Mouse (Mus musculus): ENCODE data around the gene Gsg1l.

Gsg1l gene

GRCm38 (mm10) chr7:125983902-125984841 lies 98.0 kb downstream of the Gsg1l start:
- no peak for DNase-seq (ENCODE audit: low read depth, low spot score)

- no peak for DNase-seq (ENCODE audit: low read depth, low spot score)
Observed at GRCm38 (mm10) chr7:125979591-125979990, 102.6 kb downstream of the Gsg1l start.

- DNase-seq (ENCODE audit: low read depth, low spot score) = no peak
Observed at GRCm38 (mm10) chr7:125976695-125977094, 105.5 kb downstream of the Gsg1l start.

- no peak for DNase-seq (ENCODE audit: low read depth, low spot score)
Observed at GRCm38 (mm10) chr7:125975414-125975813, 106.8 kb downstream of the Gsg1l start.

GRCm38 (mm10) chr7:125973874-125974273 lies 108.3 kb downstream of the Gsg1l start:
- DNase-seq (ENCODE audit: low read depth, low spot score) = no peak

GRCm38 (mm10) chr7:125972776-125973175 lies 109.4 kb downstream of the Gsg1l start:
- DNase-seq (ENCODE audit: low read depth, low spot score) = no peak

- DNase-seq (ENCODE audit: low read depth, low spot score) = no peak
Observed at GRCm38 (mm10) chr7:125972174-125972672, 110.0 kb downstream of the Gsg1l start.

GRCm38 (mm10) chr7:125969076-125969475 lies 113.1 kb downstream of the Gsg1l start:
- DNase-seq (ENCODE audit: low read depth, low spot score) = no peak

GRCm38 (mm10) chr7:125966402-125967261 lies 115.6 kb downstream of the Gsg1l start:
- no peak for DNase-seq (ENCODE audit: low read depth, low spot score)

- DNase-seq (ENCODE audit: low read depth, low spot score) = no peak
Observed at GRCm38 (mm10) chr7:125964087-125964607, 118.1 kb downstream of the Gsg1l start.

- DNase-seq (ENCODE audit: low read depth, low spot score) = no peak
Observed at GRCm38 (mm10) chr7:125959294-125960048, 122.7 kb downstream of the Gsg1l start.

- no peak for DNase-seq (ENCODE audit: low read depth, low spot score)
Observed at GRCm38 (mm10) chr7:125958856-125959255, 123.4 kb downstream of the Gsg1l start.

- no peak for DNase-seq (ENCODE audit: low read depth, low spot score)
Observed at GRCm38 (mm10) chr7:125954994-125955393, 127.2 kb downstream of the Gsg1l start.

- no peak for DNase-seq (ENCODE audit: low read depth, low spot score)
Observed at GRCm38 (mm10) chr7:125954356-125954878, 127.8 kb downstream of the Gsg1l start.

GRCm38 (mm10) chr7:125953844-125954243 lies 128.4 kb downstream of the Gsg1l start:
- no peak for DNase-seq (ENCODE audit: low read depth, low spot score)

GRCm38 (mm10) chr7:125951911-125952310 lies 130.3 kb downstream of the Gsg1l start:
- no peak for DNase-seq (ENCODE audit: low read depth, low spot score)

- DNase-seq (ENCODE audit: low read depth, low spot score) = no peak
Observed at GRCm38 (mm10) chr7:125948973-125949372, 133.2 kb downstream of the Gsg1l start.

GRCm38 (mm10) chr7:125945915-125946314 lies 136.3 kb downstream of the Gsg1l start:
- DNase-seq (ENCODE audit: low read depth, low spot score) = no peak

- no peak for DNase-seq (ENCODE audit: low read depth, low spot score)
Observed at GRCm38 (mm10) chr7:125944631-125945030, 137.6 kb downstream of the Gsg1l start.

GRCm38 (mm10) chr7:125943511-125943910 lies 138.7 kb downstream of the Gsg1l start:
- DNase-seq (ENCODE audit: low read depth, low spot score) = no peak

All from embryo, embryonic 11.5 days (tissue).